20 mouse cellular contexts compared by ENCODE assay signal in the genomic region with DNA sequence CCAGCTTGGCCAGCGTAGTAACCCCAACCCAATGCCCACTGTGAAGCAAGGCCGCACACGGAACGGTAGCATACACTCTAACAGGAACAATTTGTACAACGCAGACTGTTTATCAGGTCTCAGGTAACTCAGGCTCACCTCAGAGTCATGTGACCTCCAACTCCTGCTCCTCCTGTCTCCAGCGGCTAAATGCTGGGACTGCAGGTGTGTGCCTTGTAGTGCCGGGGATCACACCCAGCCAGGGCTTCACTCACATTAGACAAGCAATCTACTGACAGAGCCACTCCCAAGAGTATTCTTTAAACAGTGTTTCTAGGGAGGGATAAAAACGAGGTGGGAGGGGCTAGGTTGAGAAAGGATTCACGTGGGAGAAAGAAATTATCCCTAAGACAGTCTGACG. TPM values are rescaled to one million over a fixed set of nuclear protein-coding genes. Genes with fewer than 3 reads are reported as not detected.
"Had no signal": no experiment of that assay in that cellular context is flagged by ENCODE, and none has a peak within 500 bp of the region (broad histone marks: within the 10 kb centered on the region; RNA-seq: fewer than 3 reads in every experiment).

No protein-coding gene starts in this region.

- H3K4me3 ChIP-seq: kidney, embryonic 15.5 days; limb, embryonic 13.5 days; liver, embryonic 15.5 days; lung, embryonic 15.5 days; megakaryocyte, embryonic 14.5 days; midbrain, embryonic 15.5 days; neural tube, embryonic 12.5 days had no signal

- H3K4me2 ChIP-seq: kidney, embryonic 15.5 days; limb, embryonic 13.5 days; liver, embryonic 15.5 days; lung, embryonic 15.5 days; midbrain, embryonic 11.5 days; midbrain, embryonic 15.5 days; neural tube, embryonic 12.5 days had no signal

- DNase-seq: kidney, adult 2 months; kidney, postnatal 14 days; layer of hippocampus, adult 9-11 months; layer of hippocampus, postnatal 36 days; left cerebral cortex, postnatal 4 days; lung, postnatal 14 days; thymus, adult 2 months; thymus, postnatal 36 days had no signal

- H3K9ac ChIP-seq: kidney, embryonic 15.5 days; limb, embryonic 13.5 days; liver, embryonic 15.5 days; lung, embryonic 15.5 days; midbrain, embryonic 15.5 days; neural tube, embryonic 12.5 days had no signal

- H3K4me1 ChIP-seq: kidney, embryonic 15.5 days; limb, embryonic 13.5 days; liver, embryonic 15.5 days; lung, embryonic 15.5 days; megakaryocyte, embryonic 14.5 days; midbrain, embryonic 15.5 days; neural tube, embryonic 12.5 days had no signal

- H3K9me3 ChIP-seq: kidney, embryonic 15.5 days; limb, embryonic 13.5 days; liver, embryonic 15.5 days; lung, embryonic 15.5 days; megakaryocyte, embryonic 14.5 days; midbrain, embryonic 15.5 days; neural tube, embryonic 12.5 days had no signal

- H3K27ac ChIP-seq: kidney, embryonic 15.5 days; limb, embryonic 13.5 days; liver, embryonic 15.5 days; lung, embryonic 15.5 days; macrophage; midbrain, embryonic 15.5 days; neural tube, embryonic 12.5 days had no signal

- ATAC-seq: midbrain, embryonic 15.5 days had no signal

- H3K27me3 ChIP-seq: kidney, embryonic 15.5 days; limb, embryonic 13.5 days; liver, embryonic 15.5 days; lung, embryonic 15.5 days; megakaryocyte, embryonic 14.5 days; midbrain, embryonic 15.5 days; neural tube, embryonic 12.5 days had no signal

RNA-seq across cellular contexts. Expression of a gene that starts 12.8 kb away (rescaled TPM):
- total RNA-seq: liver, adult 2 months; monocyte, adult 5-6 weeks; neutrophil, adult 5-6 weeks had no signal
- polyA plus RNA-seq: limb, embryonic 13.5 days; liver, adult 2 months; liver, embryonic 15.5 days; macrophage had no signal
